Mouse (Mus musculus) C2C12 (cell line): Measurements from ENCODE around the gene Zfhx3.

Experiments used
- CEBPB ChIP-seq: IDR thresholded peaks from one replicate; pipeline ENCODE4 v1.6.1; 2011; ENCODE audit warnings: low read depth, mild to moderate bottlenecking, control low read depth, moderate library complexity
- CTCF ChIP-seq: IDR thresholded peaks from one replicate; pipeline ENCODE4 v1.5.1; 2011; ENCODE audit not compliant: control insufficient read depth, insufficient read depth, insufficient read length
- FOSL1 ChIP-seq: IDR thresholded peaks from one replicate; pipeline ENCODE4 v1.8.0; 2011; ENCODE audit warnings: mild to moderate bottlenecking, low read length; ENCODE audit not compliant: poor library complexity, insufficient read depth, severe bottlenecking
- USF1 ChIP-seq: IDR thresholded peaks from one replicate; pipeline ENCODE4 v1.6.1; 2011; ENCODE audit warnings: low read depth, mild to moderate bottlenecking, control low read depth, moderate library complexity

DNA sequence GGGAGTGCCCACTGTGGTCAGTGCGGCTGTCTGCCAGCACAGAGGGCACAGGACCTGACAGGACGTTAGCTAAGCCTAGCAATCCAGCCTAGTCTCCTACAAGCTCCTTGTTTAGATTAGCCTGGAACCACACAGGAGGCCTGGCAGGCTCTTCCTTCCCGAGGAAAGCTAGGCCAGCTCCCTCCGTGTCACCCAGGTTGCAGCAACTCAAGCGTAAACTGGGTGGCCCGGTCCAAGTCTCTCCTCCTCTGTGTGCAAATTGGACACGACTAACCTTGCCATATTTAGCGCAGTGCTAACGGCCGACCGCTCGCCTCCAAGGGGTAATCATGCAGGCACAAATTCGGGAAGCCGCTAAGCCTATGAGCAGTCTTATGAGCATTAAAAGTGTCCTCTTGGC lies 943.0 kb downstream of the Zfhx3 start:
- TF ChIP-seq USF1 = no peak
- TF ChIP-seq CEBPB = no peak
- no peak for TF ChIP-seq CTCF
- TF ChIP-seq FOSL1 = no peak
